Mouse (Mus musculus): ENCODE results near the gene Rab5if.
"Not testable (repeated sequence)": the region's sequence is repeated elsewhere in the genome, so short reads cannot be mapped to it uniquely, and the experiment has no call there.

The Rab5if gene

DNA sequence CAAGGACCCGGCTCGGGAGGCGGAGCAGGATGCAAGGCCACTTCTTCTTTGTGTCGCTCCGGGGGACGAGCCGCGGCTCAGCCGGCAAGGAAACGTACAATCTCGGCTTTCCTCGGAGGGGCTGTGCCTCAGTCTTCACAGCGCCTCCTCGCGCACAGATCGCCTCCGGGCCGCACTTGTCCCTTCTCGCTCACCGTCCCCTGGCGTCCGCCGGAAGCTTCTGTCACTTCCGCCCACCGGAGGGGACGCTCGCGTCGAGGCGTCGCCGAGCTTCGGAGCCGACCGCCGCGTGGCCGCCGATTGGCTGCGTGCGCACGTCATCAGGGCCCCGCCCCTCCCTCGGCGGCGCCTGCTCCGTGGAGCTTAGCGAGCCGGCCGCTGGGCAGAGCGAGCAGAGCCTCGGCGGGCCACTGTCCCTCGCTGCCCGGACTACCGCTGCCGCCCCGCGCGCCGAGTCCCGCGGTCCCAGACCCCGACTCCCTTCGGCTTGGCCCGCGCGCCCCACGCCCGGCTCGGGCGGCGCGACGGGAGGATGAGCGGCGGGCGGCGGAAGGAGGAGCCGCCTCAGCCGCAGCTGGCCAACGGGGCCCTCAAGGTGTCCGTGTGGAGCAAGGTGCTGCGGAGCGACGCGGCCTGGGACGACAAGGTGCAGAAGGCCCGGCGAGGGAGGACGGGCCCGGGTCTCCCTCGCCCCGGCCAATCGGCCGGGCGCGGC is at the start of gene Rab5if:
Rab5if (plus strand) TSS at position 357 of the 715 bp plus-strand sequence.
- peak; percentile 94 for DNase-seq (ENCODE audit: low read depth)

- DNase-seq (ENCODE audit: low read depth): no peak
These were observed 48.6 kb upstream of the Rab5if start for GRCm38 (mm10) chr2:156814344-156814801.

DNA sequence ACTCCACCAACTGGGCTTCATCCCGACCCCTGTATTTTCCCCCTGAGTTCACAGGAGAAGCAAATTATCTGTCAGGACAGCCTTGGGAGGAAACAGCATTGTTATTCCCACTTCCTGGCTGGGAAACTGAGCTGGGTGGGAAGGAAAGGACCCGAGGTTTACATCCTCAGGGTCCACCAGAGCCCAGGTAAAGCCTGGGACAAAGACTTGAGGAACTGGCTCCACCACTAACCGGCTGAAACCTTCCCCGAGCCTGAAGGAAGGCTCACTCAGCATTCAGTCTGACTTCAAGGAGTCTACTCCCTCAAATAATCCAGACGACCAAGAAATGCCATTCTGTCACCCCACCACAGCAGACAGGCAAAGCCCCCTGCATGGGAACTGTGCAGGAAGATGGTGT is 48.0 kb upstream of the Rab5if start:
- no peak for DNase-seq (ENCODE audit: low read depth)

- DNase-seq (ENCODE audit: low read depth): no peak
These were observed 47.5 kb upstream of the Rab5if start for GRCm38 (mm10) chr2:156815412-156815811.

DNA sequence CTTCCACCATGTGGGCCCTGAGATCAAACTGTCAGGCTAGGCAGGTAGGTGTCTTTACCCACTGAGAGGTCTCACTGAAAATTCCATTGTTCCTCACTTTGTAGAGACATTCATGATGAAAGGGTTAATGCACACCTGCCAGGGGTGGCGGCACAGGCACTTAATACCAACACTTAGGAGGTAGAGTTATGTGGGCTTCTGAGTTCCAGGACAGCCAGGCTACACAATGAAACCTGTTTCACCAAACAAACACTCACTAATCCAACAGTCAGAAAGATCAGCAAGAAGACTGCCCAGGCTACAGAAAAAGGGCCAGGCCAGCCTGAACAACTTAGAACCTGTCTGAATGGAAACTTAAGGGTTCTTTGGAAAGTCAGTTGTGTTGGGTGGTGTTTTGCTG is 46.8 kb upstream of the Rab5if start:
- DNase-seq (ENCODE audit: low read depth): no peak

DNA sequence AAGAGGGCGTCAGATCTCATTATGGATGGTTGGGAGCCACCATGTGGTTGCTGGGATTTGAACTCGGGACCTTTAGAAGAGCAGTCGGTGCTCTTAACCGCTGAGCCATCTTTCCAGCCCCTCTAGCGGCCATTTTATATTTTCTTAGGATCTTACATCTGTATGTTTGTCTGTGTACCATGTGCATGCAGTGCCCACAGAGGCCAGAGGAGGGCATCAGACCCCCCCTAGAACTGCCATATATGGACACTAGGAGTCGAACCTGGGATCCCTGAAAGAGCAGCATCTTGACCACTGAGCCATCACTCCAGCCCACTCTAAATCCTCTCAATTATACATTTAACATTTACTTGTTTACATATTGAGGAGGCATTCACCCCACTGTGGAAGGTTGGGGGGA is 37.8 kb upstream of the Rab5if start:
- DNase-seq (ENCODE audit: low read depth): not testable (repeated sequence)

DNA sequence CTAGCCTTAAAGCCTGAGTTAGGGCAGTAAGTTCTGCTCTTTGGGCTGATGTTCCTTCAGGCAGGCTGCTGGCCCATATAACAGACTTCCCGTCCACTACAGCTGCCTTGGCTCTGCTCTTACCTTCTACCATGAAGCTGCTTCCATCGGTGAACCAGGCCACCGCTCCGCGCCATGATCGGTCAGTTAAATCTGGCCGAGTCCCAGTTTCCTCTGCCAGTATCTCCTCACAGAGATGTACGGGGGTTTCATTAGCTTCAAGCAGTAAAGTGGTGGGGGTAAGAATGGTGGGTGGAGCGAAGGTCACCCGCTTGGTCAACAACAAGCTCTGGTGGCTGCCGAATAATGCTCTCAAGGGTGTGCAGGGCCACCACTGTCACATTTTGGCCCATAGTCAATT is 28.6 kb upstream of the Rab5if start:
- DNase-seq (ENCODE audit: low read depth): no peak

- DNase-seq (ENCODE audit: low read depth): no peak
These were observed 24.1 kb upstream of the Rab5if start for GRCm38 (mm10) chr2:156838839-156839238.

- peak; percentile 80 for DNase-seq (ENCODE audit: low read depth)
These were observed 23.4 kb upstream of the Rab5if start, which contains the start of gene Tgif2 for GRCm38 (mm10) chr2:156839319-156840191. Gene Tgif2 (plus strand): TSS chr2:156840007.

- DNase-seq (ENCODE audit: low read depth): no peak
These were observed 22.5 kb upstream of the Rab5if start for GRCm38 (mm10) chr2:156840301-156841027.

GRCm38 (mm10) chr2:156841028-156841840 is 21.7 kb upstream of the Rab5if start:
- DNase-seq (ENCODE audit: low read depth): no peak

- DNase-seq (ENCODE audit: low read depth): no peak
These were observed 20.9 kb upstream of the Rab5if start for GRCm38 (mm10) chr2:156841841-156842706.

GRCm38 (mm10) chr2:156842711-156843110 is 20.2 kb upstream of the Rab5if start:
- no peak for DNase-seq (ENCODE audit: low read depth)

GRCm38 (mm10) chr2:156843331-156843730 is 19.6 kb upstream of the Rab5if start:
- DNase-seq (ENCODE audit: low read depth): no peak

DNA sequence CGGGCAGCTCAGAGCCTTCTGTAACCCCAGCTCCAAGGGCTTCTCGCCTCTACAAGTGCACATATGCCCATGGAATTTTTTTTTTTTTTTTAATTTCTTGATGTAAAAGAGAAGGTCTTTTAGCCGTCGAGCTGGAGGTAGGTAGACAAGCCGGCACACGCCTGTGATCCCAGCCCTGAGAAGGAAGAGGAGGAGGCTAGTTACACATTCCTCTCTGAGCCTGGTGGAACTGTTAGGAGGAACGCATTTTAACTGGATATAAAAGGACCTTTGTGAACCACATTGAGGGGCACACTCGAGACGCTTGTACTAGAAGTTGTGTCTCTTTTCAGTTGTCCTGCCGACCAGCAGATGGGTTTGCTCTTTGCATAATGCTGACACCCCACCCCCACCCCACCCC is 18.2 kb upstream of the Rab5if start:
- no peak for DNase-seq (ENCODE audit: low read depth)

- no peak for DNase-seq (ENCODE audit: low read depth)
These were observed 15.3 kb upstream of the Rab5if start for GRCm38 (mm10) chr2:156847653-156848052.

DNA sequence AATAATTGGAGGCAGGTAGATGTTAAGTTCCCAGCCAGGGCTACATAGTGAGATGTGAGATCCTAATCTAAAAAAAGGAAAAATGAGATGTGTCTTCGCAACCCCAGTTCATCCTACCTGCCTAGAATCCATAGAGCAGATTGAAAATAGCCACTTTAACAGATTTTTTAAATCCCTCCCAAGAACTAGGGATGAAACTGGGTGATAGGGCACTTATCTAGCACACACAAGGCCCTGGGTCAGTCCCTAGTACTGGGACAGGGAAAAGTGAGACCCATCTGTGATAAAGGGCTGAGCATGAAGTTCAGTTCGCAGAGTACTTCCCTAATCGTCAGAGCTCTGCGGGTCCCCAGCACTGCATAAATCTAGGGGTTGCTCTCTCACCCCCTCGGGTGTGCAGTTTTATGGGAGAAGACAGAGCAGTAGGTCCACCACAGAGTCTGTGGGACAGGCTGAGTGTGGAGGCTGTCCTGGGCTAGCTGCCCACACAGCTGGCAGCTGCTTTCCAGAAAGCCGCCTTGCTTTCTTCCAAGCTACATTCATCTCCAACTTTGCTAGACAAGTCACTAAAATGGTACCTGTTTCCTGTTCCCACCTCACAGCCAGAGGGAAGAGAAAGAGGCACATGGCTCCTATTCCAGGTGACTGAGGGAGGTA is 14.3 kb upstream of the Rab5if start:
- no peak for DNase-seq (ENCODE audit: low read depth)

DNA sequence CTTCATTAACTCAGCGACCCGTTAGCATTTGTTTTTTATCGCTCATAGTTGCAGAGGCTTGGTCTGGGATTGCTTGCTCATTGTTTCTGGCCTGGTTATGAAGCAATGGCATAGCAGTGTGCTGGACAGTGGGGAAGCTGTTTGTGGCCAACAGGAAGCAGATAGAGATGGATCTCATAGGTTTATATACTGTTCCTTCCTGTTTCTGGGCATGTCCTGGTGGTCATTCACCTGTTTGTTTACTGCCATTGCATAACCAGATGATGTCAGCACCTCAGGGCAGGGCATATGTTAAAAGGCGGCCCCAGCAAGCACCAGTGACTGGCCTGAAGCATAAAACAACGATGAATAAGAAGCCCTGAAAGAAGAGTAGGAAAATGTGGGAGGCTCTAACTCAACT is 12.4 kb upstream of the Rab5if start:
- no peak for DNase-seq (ENCODE audit: low read depth)

DNA sequence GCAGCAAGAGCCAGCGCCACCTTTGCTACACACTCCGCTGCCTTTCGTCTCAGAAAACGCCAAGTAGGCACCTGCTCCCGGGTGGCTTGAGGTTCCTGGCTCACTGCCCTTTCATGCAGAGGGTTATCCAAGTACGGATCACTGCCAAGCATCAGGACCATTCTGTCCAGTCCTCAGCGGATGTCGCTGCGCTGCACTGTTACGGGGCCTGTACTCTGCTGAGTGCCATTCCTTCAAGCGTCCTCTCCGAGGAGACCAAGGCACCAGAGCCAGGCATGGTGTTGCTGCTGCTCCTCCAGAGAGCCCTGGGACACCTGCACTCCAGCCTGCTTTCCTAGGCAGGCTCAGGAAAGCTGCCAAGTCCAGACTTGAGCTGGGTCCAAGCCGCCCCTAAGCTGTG is 9.3 kb upstream of the Rab5if start:
- DNase-seq (ENCODE audit: low read depth): not testable (repeated sequence)
